Mouse (Mus musculus) induced T-regulatory cell, adult 2 months (primary cell): ENCODE measurements at regions not wholly inside any gene's neighbourhood (a gene's known extent, or its start where the extent isn't known, plus 50 kb on each side); places are given as distances from the start of the nearest gene placed in this dataset.
"Not testable (repeated sequence)": the region's sequence is repeated elsewhere in the genome, so short reads cannot be mapped to it uniquely, and the experiment has no call there.

Experiments
- DNase-seq: peaks from one replicate; pipeline ENCODE4 v3.0.0-alpha.2; 2012; ENCODE audit warnings: low read depth

GRCm38 (mm10) chr14:15872013-15872412 is 377.1 kb upstream of the Ngly1 start:
- DNase-seq: no peak

GRCm38 (mm10) chr14:15880146-15880545 is 368.9 kb upstream of the Ngly1 start:
- no peak for DNase-seq

GRCm38 (mm10) chr14:15881284-15881683 is 367.8 kb upstream of the Ngly1 start:
- DNase-seq: peak; percentile 75

GRCm38 (mm10) chr14:15884641-15885340 is 364.3 kb upstream of the Ngly1 start:
- no peak for DNase-seq

GRCm38 (mm10) chr14:15897098-15897497 is 352.0 kb upstream of the Ngly1 start:
- DNase-seq: no peak

- DNase-seq: not testable (repeated sequence)
Observed at GRCm38 (mm10) chr14:15906429-15906828, 342.7 kb upstream of the Ngly1 start.

GRCm38 (mm10) chr14:15913206-15913605 is 335.9 kb upstream of the Ngly1 start:
- DNase-seq: not testable (repeated sequence)

GRCm38 (mm10) chr14:15914176-15914575 is 334.9 kb upstream of the Ngly1 start:
- no peak for DNase-seq

- DNase-seq: not testable (repeated sequence)
Observed at GRCm38 (mm10) chr14:15924676-15925075, 324.4 kb upstream of the Ngly1 start.

GRCm38 (mm10) chr14:15934729-15935128 is 314.4 kb upstream of the Ngly1 start:
- DNase-seq: peak; percentile 28

- DNase-seq: no peak
Observed at GRCm38 (mm10) chr14:15970321-15970720, 278.8 kb upstream of the Ngly1 start.

- DNase-seq: no peak
Observed at GRCm38 (mm10) chr14:15970767-15971166, 278.3 kb upstream of the Ngly1 start.

GRCm38 (mm10) chr14:15971306-15971705 is 277.8 kb upstream of the Ngly1 start:
- no peak for DNase-seq

GRCm38 (mm10) chr14:15977366-15977765 is 271.7 kb upstream of the Ngly1 start:
- DNase-seq: no peak

GRCm38 (mm10) chr14:15978329-15978728 is 270.8 kb upstream of the Ngly1 start:
- DNase-seq: no peak

- DNase-seq: no peak
Observed at GRCm38 (mm10) chr14:16005409-16005808, 243.7 kb upstream of the Ngly1 start.

GRCm38 (mm10) chr14:16006968-16007367 is 242.1 kb upstream of the Ngly1 start:
- DNase-seq: no peak

GRCm38 (mm10) chr14:16009778-16010177 is 239.3 kb upstream of the Ngly1 start:
- DNase-seq: no peak

- DNase-seq: peak; percentile 42
Observed at GRCm38 (mm10) chr14:16023853-16024252, 225.2 kb upstream of the Ngly1 start.

- no peak for DNase-seq
Observed at GRCm38 (mm10) chr14:16037771-16038170, 211.3 kb upstream of the Ngly1 start.

GRCm38 (mm10) chr14:16038336-16038735 is 210.7 kb upstream of the Ngly1 start:
- DNase-seq: no peak

GRCm38 (mm10) chr14:16044466-16044865 is 204.6 kb upstream of the Ngly1 start:
- DNase-seq: no peak

- DNase-seq: not testable (repeated sequence)
Observed at GRCm38 (mm10) chr14:16072534-16072933, 176.5 kb upstream of the Ngly1 start.

- DNase-seq: no peak
Observed at GRCm38 (mm10) chr14:16074089-16074488, 175.0 kb upstream of the Ngly1 start.
